ENCODE assay signal across 16 mouse cellular contexts in the genomic region with DNA sequence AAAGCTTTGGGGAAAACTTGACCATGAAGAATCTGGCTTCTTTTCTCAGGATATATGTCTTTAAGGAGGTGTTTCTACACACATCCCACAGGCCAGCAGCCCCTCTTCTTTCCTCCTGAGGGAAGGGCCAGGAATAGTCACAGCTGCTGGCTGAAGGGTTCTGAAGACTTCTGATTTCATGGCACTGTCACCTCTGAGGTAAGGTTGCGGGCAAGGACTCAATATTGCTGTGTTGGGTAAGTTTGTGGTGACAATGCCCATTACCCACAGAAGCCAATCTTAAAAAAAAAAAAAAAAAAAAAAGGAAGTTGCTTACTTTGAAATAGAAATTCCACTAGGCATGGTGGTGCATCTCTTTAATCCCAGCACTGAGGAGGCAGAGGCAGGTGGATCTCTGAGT. TPM values are rescaled to one million over a fixed set of nuclear protein-coding genes. Genes with fewer than 3 reads are reported as not detected.
"Had no signal": no experiment of that assay in that cellular context is flagged by ENCODE, and none has a peak within 500 bp of the region (broad histone marks: within the 10 kb centered on the region; RNA-seq: fewer than 3 reads in every experiment).

No protein-coding gene starts in this region.

- H3K27ac ChIP-seq: layer of hippocampus, adult 2 months; limb, embryonic 13.5 days; liver, embryonic 14.5 days; midbrain, embryonic 10.5 days; midbrain, embryonic 15.5 days; neural tube, embryonic 12.5 days had no signal

- H3K4me1 ChIP-seq: limb, embryonic 13.5 days; midbrain, embryonic 10.5 days; midbrain, embryonic 15.5 days; neural tube, embryonic 12.5 days had no signal

- H3K9ac ChIP-seq: limb, embryonic 13.5 days; liver, embryonic 14.5 days; midbrain, embryonic 15.5 days; neural tube, embryonic 12.5 days had no signal

- DNase-seq: kidney, adult 18-20 months; kidney, postnatal 4 days; left cerebral cortex, postnatal 4 days; lung, adult 18-20 months; spleen, adult 18-20 months had no signal

- H3K4me2 ChIP-seq: limb, embryonic 13.5 days; midbrain, embryonic 15.5 days; neural tube, embryonic 12.5 days had no signal

- ATAC-seq: midbrain, embryonic 15.5 days had no signal

- H3K9me3 ChIP-seq: limb, embryonic 13.5 days; midbrain, embryonic 10.5 days; midbrain, embryonic 15.5 days; neural tube, embryonic 12.5 days had no signal

- H3K36me3 ChIP-seq: limb, embryonic 13.5 days; midbrain, embryonic 10.5 days; midbrain, embryonic 15.5 days; neural tube, embryonic 12.5 days had no signal

- H3K4me3 ChIP-seq: layer of hippocampus, adult 2 months; limb, embryonic 13.5 days; midbrain, embryonic 10.5 days; midbrain, embryonic 15.5 days; neural tube, embryonic 12.5 days had no signal

- H3K27me3 ChIP-seq: limb, embryonic 13.5 days; midbrain, embryonic 15.5 days; neural tube, embryonic 12.5 days had no signal

RNA-seq across cellular contexts. Expression of a gene that starts 5.7 kb away (rescaled TPM):
- total RNA-seq: layer of hippocampus, adult 2 months; layer of hippocampus, postnatal 14 days; left cerebral cortex, adult 18-20 months; left cerebral cortex, postnatal 10 days; left cerebral cortex, postnatal 4 days; monocyte, adult 5-6 weeks; neutrophil, adult 5-6 weeks had no signal
- polyA plus RNA-seq: liver, embryonic 14.5 days; midbrain, embryonic 10.5 days; midbrain, embryonic 15.5 days; neural tube, embryonic 12.5 days had no signal
